In the genomic region with DNA sequence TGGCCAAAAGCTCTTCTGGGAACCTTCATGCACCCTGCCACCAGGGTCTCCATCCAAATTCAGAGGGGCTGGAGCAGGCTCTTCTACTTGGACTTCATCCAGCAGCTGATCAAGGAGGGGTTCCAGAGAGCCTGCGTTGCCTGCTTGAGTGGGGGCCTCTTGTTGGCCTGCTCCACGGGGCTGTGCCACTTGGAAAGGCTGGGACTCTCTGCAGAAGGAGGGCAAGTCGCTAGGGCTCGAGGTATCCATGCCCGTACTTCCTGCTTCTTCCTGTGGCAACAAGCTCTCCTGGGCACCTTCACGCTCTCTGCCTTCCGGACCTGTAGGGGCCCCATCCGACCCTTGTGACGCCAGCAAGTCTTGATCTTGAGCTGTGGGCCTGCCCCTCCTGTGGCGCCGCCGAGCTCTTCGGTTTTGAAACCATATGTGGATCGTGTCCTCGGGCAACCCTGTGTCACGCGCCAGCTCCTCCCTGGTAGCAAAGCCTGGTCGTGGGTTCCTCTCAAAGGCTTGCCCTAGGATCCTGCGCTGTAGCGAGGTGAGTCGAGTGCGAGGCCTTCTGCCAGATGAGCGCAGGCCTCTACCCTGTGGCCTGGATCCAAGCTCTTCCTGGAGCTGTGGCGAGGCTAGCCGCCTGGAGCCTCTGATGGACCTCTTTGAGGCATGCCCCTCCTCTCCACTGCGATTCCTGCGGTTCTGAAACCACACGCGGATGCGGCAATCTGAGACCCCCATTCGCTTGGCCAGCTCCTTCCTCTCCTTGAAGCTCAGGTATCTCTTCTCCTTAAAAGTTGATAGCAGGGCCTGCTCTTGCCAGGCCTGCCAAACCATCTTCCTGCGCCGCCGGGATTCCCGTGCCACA, we compare ENCODE assay signal across 8 mouse cellular contexts. TPM values are rescaled to one million over a fixed set of nuclear protein-coding genes. Genes with fewer than 3 reads are reported as not detected.
DNase-seq lines count a peak whose midpoint lies in the region; ATAC-seq and TF ChIP-seq lines count a peak whose summit lies in the region.
"Not testable (repeated sequence)": the region's sequence is repeated elsewhere in the genome, so short reads cannot be mapped to it uniquely, and the experiment has no call there.

No protein-coding gene starts in this region.

- not testable (repeated sequence) for H3K4me1 ChIP-seq in hindbrain, postnatal 0 days (ENCODE audit: insufficient read depth, low read length)

- peak; percentile 86 for ATAC-seq in hindbrain, postnatal 0 days

- H3K9ac ChIP-seq in hindbrain, postnatal 0 days (replicated peaks; ENCODE audit: low read length): not testable (repeated sequence)

- H3K4me2 ChIP-seq in hindbrain, postnatal 0 days (ENCODE audit: low read depth, low read length): not testable (repeated sequence)

- H3K9me3 ChIP-seq in hindbrain, postnatal 0 days (ENCODE audit: low read length): peaks cover 13% of the 10 kb centered on the region

- H3K36me3 ChIP-seq in hindbrain, postnatal 0 days (ENCODE audit: insufficient read depth, low read length): not testable (repeated sequence)

- 88% methylated on average over 31 of the region's 35 CpGs for WGBS in hindbrain, postnatal 0 days

- H3K27me3 ChIP-seq in hindbrain, postnatal 0 days (ENCODE audit: insufficient read depth, low read length): not testable (repeated sequence)

- not testable (repeated sequence) for H3K27ac ChIP-seq in hindbrain, postnatal 0 days

- not testable (repeated sequence) for TF ChIP-seq CTCF in hindbrain, postnatal 0 days (IDR thresholded peaks at IDR 0.05; ENCODE audit: low read depth)

- peak; percentile 59 for DNase-seq in WW6 (ENCODE audit: low read depth, low spot score)
- peak; percentile 48 for DNase-seq in embryo, embryonic 10 days (ENCODE audit: low spot score)
- DNase-seq in gastrocnemius, postnatal 25 days: peak; percentile 84
- DNase-seq in hindbrain, postnatal 0 days (ENCODE audit: low spot score): peak; percentile 50
- peak; percentile 71 to 73 for DNase-seq in left cerebral cortex, adult 18-20 months (ENCODE audit: low spot score in 2 of 2)
- peak; percentile 69 for DNase-seq in lung, postnatal 14 days
- peak; percentile 77 for DNase-seq in ovary, postnatal 36 days (ENCODE audit: low spot score)
- peak; percentile 70 for DNase-seq in thymus, postnatal 4 days

- not testable (repeated sequence) for H3K4me3 ChIP-seq in hindbrain, postnatal 0 days (ENCODE audit: low read length)

RNA-seq across cellular contexts. Expression of a gene that starts 0.5 kb away (rescaled TPM):
- total RNA-seq in gastrocnemius, postnatal 25 days (2021): not detected
- 0.83 TPM in 1 of 2 replicates, not detected in the other for total RNA-seq in hindbrain, postnatal 0 days (2014; rRNA removed)
- not detected in 2 replicates for polyA plus RNA-seq in hindbrain, postnatal 0 days (2015; fragmentation: Nextera tagmentation; extraction: Ambion mirVana)
- not detected for total RNA-seq in left cerebral cortex, adult 18-20 months (2021)

RNA-seq across cellular contexts. Expression of a gene that starts 4.5 kb away (rescaled TPM):
- not detected for total RNA-seq in gastrocnemius, postnatal 25 days (2021)
- total RNA-seq in hindbrain, postnatal 0 days (2014; rRNA removed): not detected in 2 replicates
- not detected in 2 replicates for polyA plus RNA-seq in hindbrain, postnatal 0 days (2015; fragmentation: Nextera tagmentation; extraction: Ambion mirVana)
- total RNA-seq in left cerebral cortex, adult 18-20 months (2021): not detected

RNA-seq across cellular contexts. Expression of a gene that starts 7.3 kb away (rescaled TPM):
- not detected for total RNA-seq in gastrocnemius, postnatal 25 days (2021)
- total RNA-seq in hindbrain, postnatal 0 days (2014; rRNA removed): not detected in 2 replicates
- not detected in 2 replicates for polyA plus RNA-seq in hindbrain, postnatal 0 days (2015; fragmentation: Nextera tagmentation; extraction: Ambion mirVana)
- total RNA-seq in left cerebral cortex, adult 18-20 months (2021): not detected

RNA-seq across cellular contexts. Expression of a gene that starts 23.3 kb away (rescaled TPM):
- 10 to 100 TPM; 21.4 to 22.9 TPM for total RNA-seq in gastrocnemius, postnatal 25 days (2021)
- 29.9 and 32.0 TPM in 2 replicates for total RNA-seq in hindbrain, postnatal 0 days (2014; rRNA removed)
- 109 and 113 TPM in 2 replicates for polyA plus RNA-seq in hindbrain, postnatal 0 days (2015; fragmentation: Nextera tagmentation; extraction: Ambion mirVana)
- 10 to 100 TPM; 90.8 to 92.0 TPM for total RNA-seq in left cerebral cortex, adult 18-20 months (2021)
